Mouse (Mus musculus) brain, embryonic 14.5 days (tissue): ENCODE results near the gene Tmem87a.

Experiments used
- CTCF ChIP-seq: fragments of 200-500 bp; IDR thresholded peaks from 2 replicates; pipeline ENCODE4 v1.5.1; 2012; ENCODE audit warnings: inconsistent platforms, mild to moderate bottlenecking, moderate library complexity, borderline replicate concordance; ENCODE audit not compliant: insufficient read depth, insufficient read length; ENCODE audit errors: extremely low read depth
- POLR2A ChIP-seq: fragments of 200-500 bp; IDR thresholded peaks from 2 replicates; pipeline ENCODE4 v1.6.1; 2012; ENCODE audit warnings: mild to moderate bottlenecking, inconsistent platforms, borderline replicate concordance; ENCODE audit not compliant: poor library complexity, insufficient read depth, insufficient read length, severe bottlenecking; ENCODE audit errors: extremely low read depth

GRCm38 (mm10) chr2:120348120-120348519 is 55.8 kb downstream of the Tmem87a start:
- TF ChIP-seq POLR2A (no peak), CTCF (no peak)
